Mouse (Mus musculus) megakaryocyte, embryonic 14.5 days (primary cell): ENCODE measurements around the gene Polr2l.

Experiments used
- FLI1 ChIP-seq: IDR thresholded peaks from 2 replicates; pipeline ENCODE4 v1.6.1; 2012; ENCODE audit warnings: low read length, inconsistent platforms, mixed read lengths
- GATA1 ChIP-seq: IDR thresholded peaks from 3 replicates; pipeline ENCODE4 v1.6.1; 2012; ENCODE audit warnings: mixed read lengths, low read length, inconsistent platforms, borderline replicate concordance

- TF ChIP-seq GATA1 (no peak), FLI1 (no peak)
These were observed 44.9 kb upstream of the Polr2l start for GRCm38 (mm10) chr7:141519795-141520194.
